Mouse (Mus musculus): ENCODE data around the gene Phf20. TPM values are rescaled to one million over a fixed set of nuclear protein-coding genes. Genes with fewer than 3 reads are reported as not detected.

Phf20 gene
- polyA plus RNA-seq, 1 experiment: 39.4 TPM

GRCm38 (mm10) chr2:156197129-156197911, 1.1 kb downstream of the Phf20 start:
- peak overlapping the region; percentile 88 for H3K4me3 ChIP-seq (ENCODE audit: insufficient read depth, low read length)
- TF ChIP-seq CTCF (IDR thresholded peaks at IDR 0.05; ENCODE audit: borderline replicate concordance, insufficient read depth, low read length) (no peak), POLR2A (IDR thresholded peaks at IDR 0.05; ENCODE audit: low read depth, low read length) (peak; percentile 50; the same call in 1 of the 2 replicates)
- H3K27ac ChIP-seq (ENCODE audit: insufficient read depth, low read length): peak overlapping the region; percentile 65
- peaks cover 7% of the 10 kb centered on the region for H3K4me1 ChIP-seq (ENCODE audit: control insufficient read depth, insufficient read depth, low read length)

GRCm38 (mm10) chr2:156199944-156200343, 3.7 kb downstream of the Phf20 start:
- 0 out of 2 replicates have a peak overlapping the region, but pooled peaks have one; percentile 16 for H3K27ac ChIP-seq (ENCODE audit: insufficient read depth, low read length)
- TF ChIP-seq POLR2A (IDR thresholded peaks at IDR 0.05; ENCODE audit: low read depth, low read length) (no peak), CTCF (IDR thresholded peaks at IDR 0.05; ENCODE audit: borderline replicate concordance, insufficient read depth, low read length) (no peak)
- H3K4me3 ChIP-seq (ENCODE audit: insufficient read depth, low read length): no peak overlapping the region
- peaks cover 16% of the 10 kb centered on the region for H3K4me1 ChIP-seq (ENCODE audit: control insufficient read depth, insufficient read depth, low read length)

- Histone ChIP-seq H3K4me3 (ENCODE audit: insufficient read depth, low read length) (no peak overlapping the region), H3K27ac (ENCODE audit: insufficient read depth, low read length) (no peak overlapping the region), H3K4me1 (ENCODE audit: control insufficient read depth, insufficient read depth, low read length) (peaks cover 16% of the 10 kb centered on the region)
- no peak for TF ChIP-seq CTCF (IDR thresholded peaks at IDR 0.05; ENCODE audit: borderline replicate concordance, insufficient read depth, low read length)
- no peak for TF ChIP-seq POLR2A (IDR thresholded peaks at IDR 0.05; ENCODE audit: low read depth, low read length)
These were observed 5.2 kb downstream of the Phf20 start for GRCm38 (mm10) chr2:156201486-156201885.

GRCm38 (mm10) chr2:156202848-156203437, 6.7 kb downstream of the Phf20 start:
- Histone ChIP-seq H3K4me3 (ENCODE audit: insufficient read depth, low read length) (no peak overlapping the region), H3K27ac (ENCODE audit: insufficient read depth, low read length) (peak overlapping the region; percentile 54), H3K4me1 (ENCODE audit: control insufficient read depth, insufficient read depth, low read length) (peaks cover 24% of the 10 kb centered on the region)
- TF ChIP-seq CTCF (IDR thresholded peaks at IDR 0.05; ENCODE audit: borderline replicate concordance, insufficient read depth, low read length): no peak
- no peak for TF ChIP-seq POLR2A (IDR thresholded peaks at IDR 0.05; ENCODE audit: low read depth, low read length)

- TF ChIP-seq POLR2A (IDR thresholded peaks at IDR 0.05; ENCODE audit: low read depth, low read length): no peak
- no peak for TF ChIP-seq CTCF (IDR thresholded peaks at IDR 0.05; ENCODE audit: borderline replicate concordance, insufficient read depth, low read length)
- Histone ChIP-seq H3K27ac (ENCODE audit: insufficient read depth, low read length) (no peak overlapping the region), H3K4me1 (ENCODE audit: control insufficient read depth, insufficient read depth, low read length) (peaks cover 24% of the 10 kb centered on the region), H3K4me3 (ENCODE audit: insufficient read depth, low read length) (no peak overlapping the region)
These were observed 7.7 kb downstream of the Phf20 start for GRCm38 (mm10) chr2:156203917-156204316.

- peak overlapping the region; percentile 64; the same call in 1 of the 2 replicates for H3K27ac ChIP-seq (ENCODE audit: insufficient read depth, low read length)
These were observed 21.5 kb downstream of the Phf20 start for GRCm38 (mm10) chr2:156217786-156218185.

GRCm38 (mm10) chr2:156222100-156222499, 25.8 kb downstream of the Phf20 start:
- no peak overlapping the region; the same call in 1 of the 2 replicates for H3K27ac ChIP-seq (ENCODE audit: insufficient read depth, low read length)
- no peak for TF ChIP-seq CTCF (IDR thresholded peaks at IDR 0.05; ENCODE audit: borderline replicate concordance, insufficient read depth, low read length)
- TF ChIP-seq POLR2A (IDR thresholded peaks at IDR 0.05; ENCODE audit: low read depth, low read length): no peak
- H3K4me3 ChIP-seq (ENCODE audit: insufficient read depth, low read length): no peak overlapping the region
- H3K4me1 ChIP-seq (ENCODE audit: control insufficient read depth, insufficient read depth, low read length): 0 out of 2 replicates have a peak, but pooled peaks cover 2% of the 10 kb centered on the region

More at GRCm38 (mm10) chr2:156217786-156218185, 21.5 kb downstream of the Phf20 start:
- Histone ChIP-seq H3K4me1 (ENCODE audit: control insufficient read depth, insufficient read depth, low read length) (0 out of 2 replicates have a peak, but pooled peaks cover 2% of the 10 kb centered on the region), H3K4me3 (ENCODE audit: insufficient read depth, low read length) (no peak overlapping the region)
- TF ChIP-seq CTCF (IDR thresholded peaks at IDR 0.05; ENCODE audit: borderline replicate concordance, insufficient read depth, low read length) (no peak), POLR2A (IDR thresholded peaks at IDR 0.05; ENCODE audit: low read depth, low read length) (no peak)

GRCm38 (mm10) chr2:156224043-156224442, 27.8 kb downstream of the Phf20 start:
- Histone ChIP-seq H3K4me1 (ENCODE audit: control insufficient read depth, insufficient read depth, low read length) (no peaks in the 10 kb centered on the region), H3K4me3 (ENCODE audit: insufficient read depth, low read length) (no peak overlapping the region), H3K27ac (ENCODE audit: insufficient read depth, low read length) (no peak overlapping the region)
- no peak for TF ChIP-seq CTCF (IDR thresholded peaks at IDR 0.05; ENCODE audit: borderline replicate concordance, insufficient read depth, low read length)
- TF ChIP-seq POLR2A (IDR thresholded peaks at IDR 0.05; ENCODE audit: low read depth, low read length): no peak

GRCm38 (mm10) chr2:156227689-156228088, 31.4 kb downstream of the Phf20 start:
- no peak overlapping the region for H3K4me3 ChIP-seq (ENCODE audit: insufficient read depth, low read length)
- TF ChIP-seq POLR2A (IDR thresholded peaks at IDR 0.05; ENCODE audit: low read depth, low read length) (no peak), CTCF (IDR thresholded peaks at IDR 0.05; ENCODE audit: borderline replicate concordance, insufficient read depth, low read length) (no peak)
- H3K27ac ChIP-seq (ENCODE audit: insufficient read depth, low read length): no peak overlapping the region
- no peaks in the 10 kb centered on the region for H3K4me1 ChIP-seq (ENCODE audit: control insufficient read depth, insufficient read depth, low read length)

- H3K27ac ChIP-seq (ENCODE audit: insufficient read depth, low read length): no peak overlapping the region
- no peak overlapping the region for H3K4me3 ChIP-seq (ENCODE audit: insufficient read depth, low read length)
- peaks cover 4% of the 10 kb centered on the region; the same call in 1 of the 2 replicates for H3K4me1 ChIP-seq (ENCODE audit: control insufficient read depth, insufficient read depth, low read length)
- TF ChIP-seq CTCF (IDR thresholded peaks at IDR 0.05; ENCODE audit: borderline replicate concordance, insufficient read depth, low read length): no peak
- TF ChIP-seq POLR2A (IDR thresholded peaks at IDR 0.05; ENCODE audit: low read depth, low read length): no peak
These were observed 32.9 kb downstream of the Phf20 start for GRCm38 (mm10) chr2:156229171-156229570.

All from embryonic fibroblast, embryonic 13.5 days (primary cell).